Comparison of ENCODE assay signal across 8 mouse cellular contexts in genomic region chr14:24490468-24491265, GRCm38 (mm10). TPM values are rescaled to one million over a fixed set of nuclear protein-coding genes. Genes with fewer than 3 reads are reported as not detected.
DNase-seq lines count a peak whose midpoint lies in the region; ATAC-seq and TF ChIP-seq lines count a peak whose summit lies in the region.

No protein-coding gene starts in this region.

- peak; percentile 92 for ATAC-seq in heart, embryonic 15.5 days (replicated peaks; ENCODE audit: insufficient number of reproducible peaks, insufficient read depth, low FRiP score, low read depth)
- ATAC-seq in liver, embryonic 14.5 days (ENCODE audit: insufficient read depth), result peak; percentile 91
- ATAC-seq in neural tube, embryonic 11.5 days (ENCODE audit: insufficient read depth, low FRiP score, low TSS enrichment), result peak; percentile 92
- ATAC-seq in stomach, postnatal 0 days (ENCODE audit: low FRiP score, low TSS enrichment), result peak; percentile 94

- TF ChIP-seq CTCF in liver, embryonic 14.5 days (IDR thresholded peaks at IDR 0.05; ENCODE audit: low read depth), result no peak
- TF ChIP-seq CTCF in stomach, postnatal 0 days (IDR thresholded peaks at IDR 0.05; ENCODE audit: low read depth), result no peak

- TF ChIP-seq EP300 in liver, embryonic 14.5 days (IDR thresholded peaks at IDR 0.05; ENCODE audit: low read depth), result peak; percentile 34; the same call in 1 of the 2 replicates
- peak; percentile 68 for TF ChIP-seq EP300 in stomach, postnatal 0 days (optimal IDR thresholded peaks at IDR 0.05)

- H3K4me2 ChIP-seq in heart, embryonic 15.5 days, result peak overlapping the region; percentile 74
- peak overlapping the region; percentile 89 for H3K4me2 ChIP-seq in liver, embryonic 14.5 days (ENCODE audit: low read depth)
- H3K4me2 ChIP-seq in neural tube, embryonic 11.5 days (ENCODE audit: low read depth), result peak overlapping the region; percentile 72
- peak overlapping the region; percentile 62 for H3K4me2 ChIP-seq in stomach, postnatal 0 days (replicated peaks; ENCODE audit: low read depth)

- no peaks in the 10 kb centered on the region for H3K27me3 ChIP-seq in forebrain, embryonic 10.5 days (ENCODE audit: poor library complexity, severe bottlenecking)
- no peaks in the 10 kb centered on the region for H3K27me3 ChIP-seq in heart, embryonic 15.5 days
- H3K27me3 ChIP-seq in liver, embryonic 14.5 days (ENCODE audit: control insufficient read depth, insufficient read depth, low read length), result no peaks in the 10 kb centered on the region
- no peaks in the 10 kb centered on the region for H3K27me3 ChIP-seq in neural tube, embryonic 11.5 days (ENCODE audit: control insufficient read depth, insufficient read depth, low read length)
- H3K27me3 ChIP-seq in stomach, postnatal 0 days (ENCODE audit: control insufficient read depth, insufficient read depth, low read length), result no peaks in the 10 kb centered on the region

- DNase-seq in CD8-positive naive resting alpha-beta T cell, adult 2 months (ENCODE audit: low read depth in 2 of 2, low spot score in 2 of 2), result peak; percentile 95
- DNase-seq in c-Kit-positive CD71-negative TER-119-negative erythroid progenitor cells, embryonic 14.5 days (ENCODE audit: low read depth), result peak; percentile 88
- DNase-seq in forebrain, embryonic 10.5 days (ENCODE audit: extremely low spot score, low spot score), result peak; percentile 97
- peak; percentile 98 for DNase-seq in kidney, postnatal 25 days
- peak; percentile 87 to 90 (median 88) for DNase-seq in liver, embryonic 14.5 days (ENCODE audit: low read depth in 3 of 3, low spot score in 3 of 3)
- peak; percentile 96 for DNase-seq in neural tube, embryonic 11.5 days (ENCODE audit: low spot score)
- DNase-seq in stomach, postnatal 0 days (ENCODE audit: low spot score), result peak; percentile 96

- peaks cover 46% of the 10 kb centered on the region for H3K4me1 ChIP-seq in forebrain, embryonic 10.5 days
- peaks cover 42% of the 10 kb centered on the region for H3K4me1 ChIP-seq in heart, embryonic 15.5 days (replicated peaks)
- peaks cover 14 to 21% of the 10 kb centered on the region in 2 experiments for H3K4me1 ChIP-seq in liver, embryonic 14.5 days (replicated peaks; ENCODE audit: control insufficient read depth in 2 of 2, insufficient read depth in 2 of 2, low read length in 1 of 2)
- peaks cover 16% of the 10 kb centered on the region for H3K4me1 ChIP-seq in neural tube, embryonic 11.5 days (ENCODE audit: control insufficient read depth, insufficient read depth, low read length)
- no peaks in the 10 kb centered on the region; the same call in 1 of the 2 replicates for H3K4me1 ChIP-seq in stomach, postnatal 0 days (replicated peaks; ENCODE audit: control insufficient read depth, insufficient read depth)

- WGBS in forebrain, embryonic 10.5 days, result under 1% methylated on average over 64 of the region's 64 CpGs
- under 1% methylated on average over 64 of the region's 64 CpGs for WGBS in heart, embryonic 15.5 days
- under 1% methylated on average over 64 of the region's 64 CpGs for WGBS in liver, embryonic 14.5 days (ENCODE audit: insufficient replicate concordance)
- under 1% methylated on average over 64 of the region's 64 CpGs for WGBS in neural tube, embryonic 11.5 days
- WGBS in stomach, postnatal 0 days, result under 1% methylated on average over 64 of the region's 64 CpGs

- peaks cover 42% of the 10 kb centered on the region for H3K36me3 ChIP-seq in forebrain, embryonic 10.5 days (replicated peaks)
- peaks cover 34% of the 10 kb centered on the region for H3K36me3 ChIP-seq in heart, embryonic 15.5 days
- peaks cover 41% of the 10 kb centered on the region for H3K36me3 ChIP-seq in liver, embryonic 14.5 days (replicated peaks; ENCODE audit: control insufficient read depth, insufficient read depth, low read depth)
- peaks cover 12% of the 10 kb centered on the region for H3K36me3 ChIP-seq in neural tube, embryonic 11.5 days (ENCODE audit: control insufficient read depth, insufficient read depth, low read length)
- peaks cover 19% of the 10 kb centered on the region for H3K36me3 ChIP-seq in stomach, postnatal 0 days (ENCODE audit: control insufficient read depth, insufficient read depth, low read length)

- peak overlapping the region; percentile 78 for H3K9ac ChIP-seq in heart, embryonic 15.5 days
- peak overlapping the region; percentile 93 for H3K9ac ChIP-seq in liver, embryonic 14.5 days (replicated peaks)
- peak overlapping the region; percentile 99 for H3K9ac ChIP-seq in neural tube, embryonic 11.5 days (ENCODE audit: low read length)
- H3K9ac ChIP-seq in stomach, postnatal 0 days (ENCODE audit: low read length), result peak overlapping the region; percentile 92

- H3K9me3 ChIP-seq in forebrain, embryonic 10.5 days, result no peaks in the 10 kb centered on the region
- H3K9me3 ChIP-seq in heart, embryonic 15.5 days (replicated peaks), result no peaks in the 10 kb centered on the region
- H3K9me3 ChIP-seq in liver, embryonic 14.5 days (ENCODE audit: control insufficient read depth, low read length), result no peaks in the 10 kb centered on the region
- no peaks in the 10 kb centered on the region for H3K9me3 ChIP-seq in neural tube, embryonic 11.5 days (ENCODE audit: control insufficient read depth, low read length)
- H3K9me3 ChIP-seq in stomach, postnatal 0 days (ENCODE audit: control insufficient read depth, low read length), result no peaks in the 10 kb centered on the region

- peak overlapping the region; percentile 99 for H3K4me3 ChIP-seq in forebrain, embryonic 10.5 days
- peak overlapping the region; percentile 74 for H3K4me3 ChIP-seq in heart, embryonic 15.5 days
- peak overlapping the region; percentile 80 to 82 for H3K4me3 ChIP-seq in liver, embryonic 14.5 days (ENCODE audit: insufficient read depth in 1 of 2, low read depth in 2 of 2, low read length in 2 of 2)
- H3K4me3 ChIP-seq in neural tube, embryonic 11.5 days (ENCODE audit: low read depth, low read length), result peak overlapping the region; percentile 98
- H3K4me3 ChIP-seq in stomach, postnatal 0 days (ENCODE audit: low read depth, low read length), result peak overlapping the region; percentile 86

- peak overlapping the region; percentile 99 for H3K27ac ChIP-seq in forebrain, embryonic 10.5 days
- H3K27ac ChIP-seq in heart, embryonic 15.5 days, result peak overlapping the region; percentile 77
- H3K27ac ChIP-seq in liver, embryonic 14.5 days, result peak overlapping the region; percentile 59
- H3K27ac ChIP-seq in neural tube, embryonic 11.5 days (ENCODE audit: low read depth, low read length), result peak overlapping the region; percentile 90
- H3K27ac ChIP-seq in stomach, postnatal 0 days (replicated peaks), result peak overlapping the region; percentile 93

RNA-seq across cellular contexts. Expression of gene Rps24, which starts 3.7 kb away (rescaled TPM):
- polyA plus RNA-seq in forebrain, embryonic 10.5 days (2016; fragmentation: Nextera tagmentation; extraction: Ambion mirVana), result 1,109 and 1,125 TPM in 2 replicates
- polyA plus RNA-seq in heart, embryonic 15.5 days (2015; fragmentation: Nextera tagmentation; extraction: Ambion mirVana), result 442 and 576 TPM in 2 replicates
- 1,321 and 1,839 TPM in 2 replicates for polyA plus RNA-seq in liver, embryonic 14.5 days (2012; rRNA removed)
- 817 and 888 TPM in 2 replicates for polyA plus RNA-seq in liver, embryonic 14.5 days (2014; fragmentation: Nextera tagmentation; extraction: Ambion mirVana)
- 983 and 1,021 TPM in 2 replicates for polyA plus RNA-seq in neural tube, embryonic 11.5 days (2014; fragmentation: Nextera tagmentation; extraction: Ambion mirVana)
- 1,066 and 1,112 TPM in 2 replicates for polyA plus RNA-seq in stomach, postnatal 0 days (2015; fragmentation: Nextera tagmentation; extraction: Ambion mirVana)

RNA-seq across cellular contexts. Expression of gene Polr3a, which starts 3.8 kb away (rescaled TPM):
- 21.2 and 21.3 TPM in 2 replicates for polyA plus RNA-seq in forebrain, embryonic 10.5 days (2016; fragmentation: Nextera tagmentation; extraction: Ambion mirVana)
- 11.9 and 13.5 TPM in 2 replicates for polyA plus RNA-seq in heart, embryonic 15.5 days (2015; fragmentation: Nextera tagmentation; extraction: Ambion mirVana)
- 2.8 and 4.3 TPM in 2 replicates for polyA plus RNA-seq in liver, embryonic 14.5 days (2012; rRNA removed)
- 4.6 and 5.4 TPM in 2 replicates for polyA plus RNA-seq in liver, embryonic 14.5 days (2014; fragmentation: Nextera tagmentation; extraction: Ambion mirVana)
- polyA plus RNA-seq in neural tube, embryonic 11.5 days (2014; fragmentation: Nextera tagmentation; extraction: Ambion mirVana), result 20.6 and 21.5 TPM in 2 replicates
- 6.3 and 7.0 TPM in 2 replicates for polyA plus RNA-seq in stomach, postnatal 0 days (2015; fragmentation: Nextera tagmentation; extraction: Ambion mirVana)

Comparison
In these comparisons a context has a peak if more than half of its experiments do, and no peak if none do; other contexts are left out.
1. Peak in every context shown above with its lines: DNase-seq, ATAC-seq, H3K4me3 ChIP-seq and H3K27ac ChIP-seq.